Mouse (Mus musculus): ENCODE data around the gene Gm16181.
A peak's percentile ranks its signal among the peaks of the same experiment; 100 is the strongest.

The Gm16181 gene

DNA sequence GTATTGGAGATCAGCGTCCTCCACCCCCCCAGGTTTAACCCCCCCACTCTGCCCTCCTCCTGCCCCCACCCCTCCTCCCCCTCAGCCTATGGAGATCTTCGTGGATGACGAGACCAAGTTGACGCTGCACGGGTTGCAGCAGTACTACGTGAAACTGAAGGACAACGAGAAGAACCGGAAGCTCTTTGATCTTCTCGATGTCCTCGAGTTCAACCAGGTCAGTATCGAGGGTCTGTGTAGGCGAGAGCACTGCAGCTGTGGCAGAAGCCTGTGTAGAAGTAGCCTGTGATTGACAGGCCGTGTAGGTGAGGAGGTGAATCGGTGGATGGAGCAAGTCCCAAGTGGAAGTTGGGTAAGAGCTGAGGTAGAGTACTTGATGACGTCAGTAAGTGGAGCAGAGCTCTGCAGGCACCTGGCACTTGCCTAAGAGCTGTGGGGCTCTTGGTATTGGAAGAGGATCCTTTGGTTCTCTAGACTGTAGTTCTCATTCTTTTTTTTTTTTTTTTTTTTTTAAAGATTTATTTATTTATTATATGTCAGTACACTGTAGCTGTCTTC, 30.6 kb downstream of the Gm16181 start:
- DNase-seq: no peak

DNA sequence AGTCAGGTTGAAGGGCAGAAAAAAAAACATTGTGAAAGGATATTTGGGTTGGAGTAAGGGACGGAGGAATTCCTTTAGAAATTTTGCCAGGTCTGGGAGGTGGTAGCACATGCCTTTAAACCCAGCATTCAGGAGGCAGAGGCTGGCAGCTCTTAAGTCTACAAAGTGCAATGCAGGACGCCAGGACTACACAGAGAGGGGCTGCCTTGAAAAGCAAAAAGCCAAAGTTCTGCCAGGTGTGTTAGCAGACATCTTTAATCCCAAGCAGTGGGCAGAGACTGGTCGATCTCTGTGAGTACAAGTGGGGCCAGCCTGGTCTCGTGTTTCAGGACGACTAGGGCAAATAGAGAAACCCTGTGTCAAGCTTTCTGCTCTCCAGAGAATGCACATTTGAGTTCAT, 31.3 kb downstream of the Gm16181 start:
- no peak for DNase-seq

DNA sequence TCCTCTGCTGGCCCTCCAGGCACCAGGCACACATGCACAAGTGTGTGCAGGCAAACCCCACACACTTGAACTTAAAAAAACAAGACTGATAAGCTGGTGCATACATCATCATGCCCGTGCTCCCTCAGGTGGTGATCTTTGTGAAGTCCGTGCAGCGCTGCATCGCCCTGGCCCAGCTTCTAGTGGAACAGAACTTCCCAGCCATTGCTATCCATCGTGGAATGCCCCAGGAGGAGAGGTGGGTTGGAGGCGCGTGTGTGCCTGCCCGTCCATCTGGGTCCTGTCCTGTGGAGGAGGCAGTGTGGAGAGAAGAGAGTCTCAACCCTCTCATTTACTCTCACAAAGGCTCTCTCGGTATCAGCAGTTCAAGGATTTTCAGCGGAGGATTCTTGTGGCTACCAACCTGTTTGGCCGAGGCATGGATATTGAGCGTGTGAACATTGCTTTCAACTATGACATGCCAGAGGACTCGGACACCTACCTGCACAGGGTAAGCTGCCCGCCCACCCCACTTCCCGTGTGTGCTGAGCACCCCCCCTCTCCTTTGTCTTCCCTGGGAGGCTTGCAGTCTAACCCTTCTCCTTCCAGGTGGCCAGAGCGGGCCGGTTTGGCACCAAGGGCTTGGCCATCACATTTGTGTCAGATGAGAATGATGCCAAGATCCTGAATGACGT, 32.1 kb downstream of the Gm16181 start:
- peak; percentile 6 for DNase-seq

DNA sequence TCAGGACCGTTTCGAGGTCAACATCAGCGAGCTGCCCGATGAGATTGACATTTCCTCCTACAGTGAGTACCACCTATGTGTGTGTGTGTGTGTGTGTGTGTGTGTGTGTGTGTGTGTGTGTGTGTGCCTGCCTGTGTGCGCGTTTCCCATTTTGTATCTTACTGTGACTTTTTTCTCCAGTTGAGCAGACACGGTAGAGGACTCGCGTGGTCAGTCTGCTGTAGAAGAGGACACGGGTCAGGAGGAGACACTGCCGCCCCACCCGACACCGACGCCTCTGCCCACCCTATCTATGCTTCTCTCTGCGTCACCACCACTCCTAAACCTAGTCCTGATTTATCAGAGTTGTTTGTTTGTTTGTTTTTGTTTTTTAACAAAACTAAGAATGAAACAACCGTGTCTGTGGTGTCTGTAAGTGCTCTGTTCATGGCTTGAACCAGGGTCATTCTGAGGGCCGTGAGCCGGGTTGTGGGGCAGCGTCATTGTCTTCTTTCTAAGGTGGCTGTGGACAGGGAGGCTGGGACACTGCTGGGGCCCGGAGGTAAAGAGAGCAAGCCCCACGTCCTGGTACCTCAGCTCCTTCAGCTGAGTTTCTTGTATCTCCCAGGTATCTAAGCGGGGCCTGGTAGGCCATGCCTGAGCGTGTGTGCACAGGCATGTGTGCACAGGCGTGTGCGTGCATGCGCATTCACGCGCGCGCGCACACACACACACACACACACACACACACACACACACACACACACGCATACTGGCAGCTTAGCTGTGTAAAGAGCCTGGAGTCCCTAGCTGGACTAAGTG, 32.9 kb downstream of the Gm16181 start:
- peak; percentile 2 for DNase-seq

DNA sequence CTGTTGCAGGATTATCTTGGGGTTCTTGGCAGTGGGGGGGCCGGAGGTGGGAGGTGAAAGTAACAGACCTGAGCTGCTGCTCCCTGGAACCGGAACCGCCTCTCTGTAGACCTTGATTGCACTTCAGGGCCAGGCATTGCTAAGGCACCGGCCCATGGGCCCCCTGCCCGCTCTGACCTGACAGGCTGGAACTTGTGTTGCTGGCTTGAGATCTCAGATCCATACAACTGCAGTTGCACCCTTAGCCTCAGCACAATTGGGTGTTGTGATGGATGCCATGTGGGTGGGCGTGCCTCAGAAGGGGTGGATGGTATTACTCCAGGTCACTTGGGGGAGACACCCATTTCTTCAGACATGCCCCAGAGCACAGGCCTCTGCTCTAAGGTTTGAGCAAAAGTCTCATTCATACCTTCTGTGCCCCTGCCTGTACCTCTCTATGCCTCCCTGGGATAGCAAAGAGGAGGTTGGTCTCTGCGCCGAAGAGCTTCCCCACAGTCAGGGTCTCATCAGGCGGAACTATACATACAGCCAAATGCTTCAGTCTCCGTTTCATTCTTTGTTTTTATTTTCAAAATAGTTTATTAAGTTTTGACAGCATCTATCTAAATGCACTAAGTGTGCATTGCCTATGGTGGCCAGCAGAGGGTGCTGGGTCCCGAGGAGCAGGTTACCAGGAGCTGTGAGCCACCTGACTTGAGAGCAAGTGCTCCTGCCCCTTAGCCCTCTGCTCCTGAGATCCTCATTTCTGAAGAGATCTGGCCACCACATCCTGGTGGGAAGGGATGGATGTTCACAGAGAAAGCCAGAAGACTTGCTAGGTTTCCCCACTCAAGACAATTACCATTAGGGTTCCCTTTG, 33.8 kb downstream of the Gm16181 start:
- peak; percentile 63 for DNase-seq

DNA sequence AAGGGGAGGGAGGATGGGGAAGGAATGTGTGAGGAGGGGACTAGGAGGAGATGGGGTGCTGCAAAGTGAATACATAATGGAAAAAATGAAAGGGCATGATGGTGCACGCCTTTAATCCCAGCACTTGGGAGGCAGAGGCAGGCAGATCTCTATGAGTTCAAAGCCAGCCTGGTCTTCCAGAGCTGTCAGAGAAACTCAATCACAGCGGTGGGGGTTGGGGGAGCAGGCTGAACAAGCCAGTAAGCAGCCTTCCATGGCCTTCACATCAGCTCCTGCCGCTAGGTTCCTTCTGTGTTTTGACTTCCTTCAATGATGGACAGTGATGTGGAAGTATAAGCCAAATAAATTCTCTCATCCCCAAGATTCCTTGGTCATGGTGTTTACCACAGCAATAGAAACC, 34.7 kb downstream of the Gm16181 start:
- DNase-seq: no peak

DNA sequence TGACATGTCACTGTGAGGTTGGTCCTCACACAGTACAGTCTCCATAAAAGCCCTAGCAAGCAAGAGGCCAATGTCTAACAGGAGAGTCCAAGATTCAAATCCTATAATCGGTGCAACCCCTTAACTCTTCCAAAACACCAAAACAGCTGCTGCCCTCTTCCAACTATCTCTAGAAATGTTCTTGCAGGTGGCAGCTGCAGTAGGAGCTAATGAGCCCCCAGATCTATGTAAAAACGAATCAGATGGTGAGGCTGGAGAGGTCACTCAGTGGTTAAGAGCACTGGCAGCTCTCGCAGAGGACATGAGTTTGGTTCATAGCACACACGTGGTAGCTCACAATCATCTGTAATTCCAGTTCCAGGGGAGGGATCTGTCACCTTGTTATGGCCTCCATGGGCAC, 35.1 kb downstream of the Gm16181 start:
- DNase-seq: peak; percentile 2

DNA sequence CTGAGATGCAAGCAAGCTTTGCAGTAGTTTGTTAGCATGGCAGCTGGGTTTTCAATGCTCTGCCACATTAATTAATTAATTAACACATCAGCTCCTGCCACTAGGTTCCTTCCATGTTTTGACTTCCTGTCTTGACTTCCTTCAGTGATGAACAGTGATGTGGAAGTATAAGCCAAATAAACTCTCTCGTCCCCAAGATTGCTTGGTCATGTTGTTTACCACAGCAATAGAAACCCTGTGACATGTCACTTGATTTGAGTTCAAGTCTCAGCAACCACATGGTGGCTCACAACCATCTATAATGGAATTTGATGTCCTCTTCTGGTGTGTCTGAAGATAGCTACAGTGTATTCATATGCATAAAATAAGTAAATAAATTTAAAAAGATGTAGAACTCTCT, 36.7 kb downstream of the Gm16181 start:
- peak; percentile 1 for DNase-seq

DNA sequence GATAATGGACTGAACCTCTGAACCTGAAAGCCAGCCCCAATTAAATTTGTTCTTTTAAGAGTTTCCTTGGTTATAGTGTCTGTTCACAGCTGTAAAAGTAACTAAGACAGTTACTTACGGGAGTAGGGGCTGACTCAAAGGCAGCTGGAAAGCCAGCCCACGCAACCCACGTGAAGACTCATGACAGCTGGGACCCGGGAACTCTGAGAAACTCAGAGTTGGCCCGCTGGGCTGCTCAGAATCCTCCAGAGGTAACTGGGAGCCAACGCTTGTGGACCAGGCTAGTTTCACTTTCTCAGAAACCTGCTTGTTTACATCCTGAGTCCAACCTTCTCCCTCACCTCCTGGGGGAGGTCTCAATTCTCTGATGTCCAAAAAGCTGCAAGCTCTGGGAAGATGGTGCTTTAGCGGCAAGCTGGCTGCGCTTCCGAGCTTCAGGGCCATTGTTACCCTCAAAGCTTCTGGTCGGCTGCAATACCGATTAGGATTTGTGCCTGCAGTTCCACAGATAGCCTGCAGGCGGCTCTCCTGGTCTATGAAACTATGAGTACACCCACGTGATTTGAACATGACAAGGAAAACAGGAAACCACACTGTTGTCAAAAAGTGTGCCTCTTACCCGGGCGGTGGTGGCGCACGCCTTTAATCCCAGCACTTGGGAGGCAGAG, 37.3 kb downstream of the Gm16181 start:
- DNase-seq: peak; percentile 96

DNA sequence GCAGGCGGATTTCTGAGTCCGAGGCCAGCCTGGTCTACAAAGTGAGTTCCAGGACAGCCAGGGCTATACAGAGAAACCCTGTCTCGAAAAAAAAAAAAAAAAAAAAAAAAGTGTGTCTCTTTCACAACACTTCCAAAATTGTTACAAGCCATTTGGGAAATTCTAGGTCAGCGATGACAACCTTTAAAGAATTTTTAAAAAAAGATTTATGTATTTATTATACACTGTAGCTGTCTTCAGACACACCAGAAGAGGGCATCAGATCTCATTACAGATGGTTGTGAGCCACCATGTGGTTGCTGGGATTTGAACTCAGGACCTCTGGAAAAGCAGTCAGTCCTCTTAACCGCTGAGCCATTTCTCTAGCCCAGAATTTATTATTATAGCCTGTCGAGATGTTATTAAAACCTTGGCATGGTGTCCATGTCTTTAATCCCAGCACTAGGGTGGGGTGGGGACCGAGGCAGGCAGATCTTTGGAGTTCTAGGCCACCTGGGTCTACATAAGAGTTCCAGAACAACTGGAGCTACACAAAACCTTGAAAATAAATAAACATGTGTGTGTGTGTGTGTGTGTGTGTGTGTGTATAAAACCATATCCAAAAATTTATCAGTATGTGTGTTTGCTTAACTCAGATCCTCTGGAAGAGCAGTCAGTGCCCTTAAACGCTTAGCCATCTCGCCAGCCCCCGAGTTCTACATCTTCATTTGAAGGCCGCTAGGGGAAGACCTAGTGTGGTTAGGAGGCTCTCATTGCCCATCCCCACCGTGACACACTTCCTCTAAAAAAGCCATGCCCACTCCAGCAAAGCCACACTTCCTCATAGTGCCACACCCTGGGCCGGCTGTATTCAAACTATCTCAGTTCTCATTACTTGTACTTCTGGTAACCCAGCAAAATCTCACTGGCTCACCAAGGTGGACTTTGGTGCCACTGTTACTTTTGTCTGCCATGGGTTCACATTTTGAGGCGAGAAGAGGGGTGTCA, 38.2 kb downstream of the Gm16181 start:
- peak; percentile 66 for DNase-seq

DNA sequence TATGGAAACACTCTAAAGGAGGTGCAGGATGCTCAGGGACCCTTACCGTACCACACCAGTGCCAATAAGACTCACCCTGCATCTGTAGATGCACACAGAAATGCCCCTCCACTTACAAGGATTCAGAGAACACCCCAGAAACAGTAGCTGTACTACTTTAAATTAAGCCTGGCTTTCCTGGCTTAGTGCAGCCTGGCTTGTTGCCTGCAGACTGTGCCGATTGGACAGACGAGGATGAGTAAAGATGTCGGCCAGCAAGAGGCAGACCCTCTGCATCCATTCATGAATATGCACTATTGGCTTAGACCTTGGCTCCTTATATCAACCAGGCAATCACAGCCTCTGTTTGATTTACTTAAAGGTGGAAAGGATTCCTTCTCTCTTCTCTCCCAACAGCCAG, 39.0 kb downstream of the Gm16181 start:
- DNase-seq: no peak

DNA sequence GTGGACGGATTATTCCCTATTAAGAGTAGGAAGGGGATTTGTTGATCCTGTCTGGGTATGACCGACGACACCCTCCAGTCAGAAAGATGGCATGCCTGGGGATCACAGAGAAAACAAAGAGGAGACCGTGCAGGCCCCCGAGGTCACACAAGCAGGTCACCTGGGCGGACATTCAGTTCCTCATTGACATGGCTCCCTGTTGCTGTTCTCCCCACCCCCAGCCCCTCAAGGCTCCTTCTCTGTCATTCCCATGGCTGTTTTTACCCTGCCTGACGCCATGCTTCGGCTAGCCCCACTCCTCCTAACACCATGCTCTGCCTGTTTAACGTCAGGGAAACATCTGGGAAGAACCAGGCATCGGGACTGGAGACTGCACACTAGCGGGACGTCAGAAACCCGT, 41.0 kb downstream of the Gm16181 start:
- no peak for DNase-seq

DNA sequence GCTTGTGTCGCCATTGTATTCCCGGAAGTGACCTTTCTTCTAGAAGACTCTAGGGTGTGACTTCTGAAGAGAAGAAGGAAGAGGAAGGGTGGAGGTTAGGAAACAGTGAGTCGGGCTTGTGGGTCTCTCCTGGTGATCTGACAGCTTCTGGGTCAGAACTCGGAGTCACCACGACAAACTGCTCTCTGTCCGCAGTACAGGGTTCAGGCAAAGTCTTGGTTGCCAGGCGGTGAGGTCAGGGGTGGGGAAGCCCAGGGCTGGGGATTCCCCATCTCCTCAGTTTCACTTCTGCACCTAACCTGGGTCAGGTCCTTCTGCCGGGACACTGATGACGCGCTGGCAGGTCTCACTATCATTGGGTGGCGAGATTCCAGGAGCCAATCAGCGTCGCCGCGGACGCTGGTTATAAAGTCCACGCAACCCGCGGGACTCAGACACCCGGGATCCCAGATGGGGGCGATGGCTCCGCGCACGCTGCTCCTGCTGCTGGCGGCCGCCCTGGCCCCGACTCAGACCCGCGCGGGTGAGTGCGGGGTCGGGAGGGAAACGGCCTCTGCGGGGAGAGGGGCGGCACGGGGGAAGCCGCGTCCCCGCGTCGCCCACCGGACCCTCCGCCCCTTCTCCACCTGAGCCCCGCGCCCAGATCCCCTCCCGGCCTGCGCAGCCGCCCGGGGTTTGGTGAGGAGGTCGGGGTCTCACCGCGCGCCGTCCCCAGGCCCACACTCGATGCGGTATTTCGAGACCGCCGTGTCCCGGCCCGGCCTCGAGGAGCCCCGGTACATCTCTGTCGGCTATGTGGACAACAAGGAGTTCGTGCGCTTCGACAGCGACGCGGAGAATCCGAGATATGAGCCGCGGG, 42.3 kb downstream of the Gm16181 start, which contains the start of gene H2-D1:
Gene H2-D1 (plus strand): TSS at position 67 of the 859 bp plus-strand sequence.
- DNase-seq: peak; percentile 96

DNA sequence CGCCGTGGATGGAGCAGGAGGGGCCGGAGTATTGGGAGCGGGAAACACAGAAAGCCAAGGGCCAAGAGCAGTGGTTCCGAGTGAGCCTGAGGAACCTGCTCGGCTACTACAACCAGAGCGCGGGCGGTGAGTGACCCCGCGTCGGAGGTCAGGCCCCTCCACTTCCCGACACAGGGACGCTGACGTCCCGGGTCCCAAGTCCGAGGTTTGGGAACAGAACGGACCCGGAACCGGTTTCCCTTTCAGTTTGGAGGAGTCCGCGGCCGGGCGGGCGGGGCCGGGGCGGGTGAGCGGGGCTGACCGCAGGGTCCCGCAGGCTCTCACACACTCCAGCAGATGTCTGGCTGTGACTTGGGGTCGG, 42.9 kb downstream of the Gm16181 start:
- no peak for DNase-seq

DNA sequence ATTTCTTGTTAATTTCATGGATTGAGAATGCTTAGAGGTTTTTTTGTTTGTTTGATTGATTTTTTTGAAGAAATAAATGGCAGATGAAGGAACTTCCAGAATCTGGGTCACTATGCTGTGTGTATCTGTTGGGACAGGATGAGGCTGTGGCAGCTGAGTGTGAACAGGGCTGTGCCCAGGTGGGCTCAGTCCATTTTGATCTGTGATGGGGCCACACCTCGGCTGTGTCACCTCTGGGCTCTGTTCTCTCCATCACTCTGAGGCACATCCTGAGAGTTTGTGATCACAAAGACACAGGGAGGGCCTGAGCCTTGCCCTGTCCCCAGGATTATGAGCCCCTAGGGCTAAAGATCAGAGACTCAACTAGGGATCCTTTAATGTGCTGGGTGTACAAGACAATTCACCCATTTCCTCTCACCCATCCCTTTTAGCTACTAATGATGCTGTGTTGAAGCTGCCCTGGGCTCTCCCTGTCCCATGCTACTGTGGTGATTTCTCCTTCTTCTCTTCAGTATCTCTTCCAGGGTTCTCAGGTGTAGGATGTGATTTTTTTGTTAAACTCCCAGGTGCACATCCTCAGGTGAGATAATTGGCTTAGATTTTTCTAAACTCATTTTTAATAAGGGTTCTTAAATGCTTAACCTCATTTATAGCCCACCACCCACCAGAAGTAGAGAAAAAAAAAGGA, 46.9 kb downstream of the Gm16181 start:
- DNase-seq: no peak

DNA sequence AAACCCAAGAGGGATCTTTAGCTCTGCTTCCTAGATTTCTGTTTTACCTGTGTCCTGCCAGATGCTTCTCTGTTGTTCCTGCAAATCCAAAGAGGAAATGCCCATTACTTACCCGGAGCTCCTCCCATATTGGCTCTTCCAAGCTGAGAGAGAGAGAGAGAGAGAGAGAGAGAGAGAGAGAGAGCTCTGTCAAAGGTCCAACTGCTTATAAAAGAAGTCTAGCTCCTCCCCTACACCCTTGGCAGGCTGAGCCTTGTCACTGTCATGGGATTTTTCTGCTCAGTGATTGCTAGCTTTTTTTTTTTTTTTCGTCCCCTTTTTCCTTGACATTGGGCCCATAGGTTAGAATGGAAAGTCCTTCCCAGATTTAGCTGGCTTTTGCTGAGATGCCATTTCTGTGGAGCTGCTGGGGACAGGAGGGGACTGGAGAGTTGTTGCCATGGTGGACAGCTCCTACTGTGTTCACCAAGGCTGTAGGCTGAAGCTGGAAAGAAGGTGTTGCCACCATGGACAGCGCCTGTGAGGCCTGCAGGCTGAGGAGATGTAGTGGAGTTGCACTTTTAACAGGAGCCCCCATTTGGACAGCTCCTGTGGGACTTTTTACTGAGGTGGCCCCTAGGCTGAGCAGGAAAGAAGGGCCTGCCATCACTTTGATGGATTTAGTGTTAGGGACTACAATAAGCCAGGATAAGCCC, 49.2 kb downstream of the Gm16181 start:
- no peak for DNase-seq

DNA sequence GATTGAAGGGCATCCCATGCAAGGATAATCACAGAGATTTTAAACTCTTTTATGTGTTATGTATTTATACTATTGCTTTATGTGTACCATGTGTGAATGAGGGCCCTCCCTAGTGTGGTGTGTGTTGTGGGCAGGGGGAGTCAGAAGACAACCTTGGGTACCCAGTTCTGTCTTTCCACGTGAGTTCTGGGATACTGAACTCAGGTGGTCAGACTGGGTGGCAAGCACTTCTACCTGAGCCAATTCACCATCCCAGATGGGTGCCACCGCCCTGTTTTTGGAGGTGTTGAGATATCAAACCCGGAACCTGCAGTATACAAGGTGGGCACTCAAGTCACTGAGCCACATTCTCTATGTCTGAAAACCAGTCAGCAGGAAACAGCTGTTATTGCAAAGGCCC, 51.6 kb downstream of the Gm16181 start:
- no peak for DNase-seq
